Mouse (Mus musculus) frontal cortex, postnatal 36 days (tissue): Measurements from ENCODE around the gene Ndufaf7.

Experiments used
- DNase-seq, 2 experiments: peaks; one replicate each; pipeline ENCODE4 v3.0.0; 2022; ENCODE audit warnings: low spot score in 2 of 2

Ndufaf7 gene

DNA sequence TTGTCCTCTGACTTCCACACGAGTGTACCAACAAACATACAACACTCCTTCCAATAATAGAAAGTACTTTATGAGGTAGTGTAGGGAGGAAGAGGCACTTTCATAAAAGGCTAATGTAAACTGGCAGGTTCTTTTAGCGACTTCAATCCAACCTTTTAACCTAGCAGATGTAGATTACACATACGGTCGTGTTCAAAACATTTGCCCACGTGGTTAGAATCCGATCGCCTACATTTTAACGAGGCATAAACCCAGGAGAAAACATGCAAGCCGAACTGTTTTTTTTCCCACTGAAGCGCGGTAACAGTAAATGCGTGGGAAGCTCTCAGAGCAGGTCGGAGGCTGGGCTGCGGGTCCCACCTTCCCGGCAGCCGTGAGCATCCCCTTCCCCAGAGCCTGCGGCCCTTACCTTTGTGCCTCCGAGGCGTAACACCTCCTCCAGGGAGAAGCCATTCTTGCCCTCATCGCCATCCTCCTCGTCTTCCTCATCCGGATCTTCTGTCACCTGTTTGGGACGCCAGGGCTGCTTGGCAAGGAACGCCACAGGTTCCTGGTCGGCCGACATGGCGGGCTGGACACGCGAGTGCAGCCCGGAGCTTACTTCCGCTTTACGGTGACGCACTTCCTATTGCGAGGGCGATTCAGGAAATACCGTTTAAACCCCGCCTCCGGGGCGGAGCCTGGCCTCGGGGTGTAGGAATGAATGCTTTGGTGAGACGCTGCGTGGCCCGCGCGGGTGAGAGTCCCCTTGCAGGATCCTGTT is at the start of gene Ndufaf7, which contains the start of gene Cebpz:
TSS of gene Ndufaf7 (plus strand) at position 671 of the 763 bp plus-strand sequence.
TSS of gene Cebpz (minus strand) at position 601 of the 763 bp plus-strand sequence.
- DNase-seq: peak; percentile 95 to 98

DNA sequence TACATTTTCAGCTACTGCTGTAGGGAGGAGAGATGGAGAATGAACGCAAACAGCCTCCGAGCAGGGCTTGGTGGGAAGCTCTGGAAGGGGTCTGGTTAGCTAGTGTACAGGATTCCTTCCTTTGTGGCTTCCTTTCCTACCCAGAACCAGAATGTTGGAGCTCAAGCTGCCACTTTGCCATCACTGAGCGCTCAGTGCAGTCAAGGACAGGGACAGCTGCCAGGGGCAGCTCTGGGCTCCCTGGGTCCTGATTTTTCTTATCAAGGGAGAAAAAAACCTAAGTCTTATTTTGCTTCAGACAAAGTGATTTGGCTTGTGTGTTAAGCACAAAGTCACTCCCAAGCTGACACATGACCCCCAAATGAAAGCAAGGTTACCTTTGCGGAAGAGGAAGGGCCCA is 48.4 kb upstream of the Ndufaf7 start:
- no peak for DNase-seq

DNA sequence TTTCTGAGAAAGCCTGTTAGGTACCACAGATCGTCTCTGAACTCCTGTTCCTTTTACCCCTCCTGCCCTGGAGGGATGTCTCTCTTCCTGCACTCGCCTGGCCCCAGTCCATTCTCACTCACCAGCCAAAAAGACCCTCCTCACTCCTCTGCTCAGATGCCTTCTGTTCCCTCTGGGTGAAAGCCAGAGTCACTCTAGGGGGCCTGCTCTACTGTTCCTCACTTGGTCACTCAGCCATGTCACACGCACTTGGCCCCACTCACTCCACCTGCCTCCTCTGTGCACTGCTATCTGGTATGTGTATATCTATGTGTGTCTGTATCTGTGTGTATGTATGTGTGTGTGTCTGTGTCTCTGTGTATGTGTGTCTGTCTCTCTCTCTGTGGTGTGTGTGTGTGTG is 47.8 kb upstream of the Ndufaf7 start:
- DNase-seq: no peak

DNA sequence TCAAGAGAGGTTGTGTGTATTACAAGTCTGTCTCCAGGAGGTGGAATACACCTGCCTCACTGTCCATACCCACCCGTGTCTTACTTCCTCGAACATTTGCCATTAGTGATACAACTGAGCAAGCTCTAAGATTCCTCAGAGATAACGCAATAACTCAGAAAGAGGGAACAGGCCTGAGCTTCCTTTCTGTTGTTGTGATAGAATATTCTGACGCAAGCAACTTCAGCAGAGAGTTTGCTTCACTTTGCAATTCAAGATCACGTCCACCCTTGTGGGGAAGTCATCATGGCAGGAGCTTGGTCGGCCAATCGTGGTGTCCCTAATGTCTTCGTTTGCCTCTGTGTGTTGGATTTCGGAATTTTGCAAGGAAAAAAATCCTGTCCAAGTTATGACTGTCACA is 45.9 kb upstream of the Ndufaf7 start:
- DNase-seq: no peak

DNA sequence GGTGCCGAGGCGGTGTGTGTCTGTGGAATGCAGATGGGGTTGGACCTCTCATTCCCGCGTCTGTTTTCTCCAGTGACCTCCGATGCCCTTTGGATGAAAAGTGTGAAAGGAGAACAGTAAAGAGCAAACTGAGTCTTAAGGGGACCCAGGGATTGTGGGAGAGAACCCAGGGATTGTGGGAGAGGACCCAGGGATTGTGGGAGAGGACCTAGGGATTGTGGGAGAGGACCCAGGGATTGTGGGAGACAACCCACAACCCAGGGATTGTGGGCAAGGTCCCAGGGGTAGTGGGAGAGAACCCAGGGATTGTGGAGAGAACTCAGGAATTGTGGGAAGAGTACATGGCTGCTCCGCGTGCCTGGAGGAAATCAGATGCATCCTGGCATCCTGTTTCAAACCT is 41.9 kb upstream of the Ndufaf7 start:
- no peak for DNase-seq

DNA sequence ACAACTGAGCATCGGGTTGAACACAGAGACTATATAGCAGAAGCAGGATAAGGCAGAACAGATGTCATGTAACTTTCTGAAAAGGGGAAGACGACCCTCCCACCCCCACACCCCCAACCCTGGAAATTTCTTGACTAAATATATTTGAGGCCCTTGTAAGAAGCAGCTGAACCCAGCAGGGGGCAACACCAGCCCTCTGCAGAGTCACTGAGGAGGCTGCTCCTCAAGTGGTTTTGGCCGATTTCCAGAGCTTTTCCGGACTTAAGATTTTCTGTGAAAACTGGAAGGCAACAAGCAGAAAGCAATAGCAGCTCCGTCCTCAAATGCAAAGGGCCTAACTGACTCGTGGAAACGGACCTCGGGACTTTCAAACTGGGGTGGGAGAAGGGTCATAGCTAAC is 41.5 kb upstream of the Ndufaf7 start:
- peak in 1 of 2 experiments; percentile 18 for DNase-seq

DNA sequence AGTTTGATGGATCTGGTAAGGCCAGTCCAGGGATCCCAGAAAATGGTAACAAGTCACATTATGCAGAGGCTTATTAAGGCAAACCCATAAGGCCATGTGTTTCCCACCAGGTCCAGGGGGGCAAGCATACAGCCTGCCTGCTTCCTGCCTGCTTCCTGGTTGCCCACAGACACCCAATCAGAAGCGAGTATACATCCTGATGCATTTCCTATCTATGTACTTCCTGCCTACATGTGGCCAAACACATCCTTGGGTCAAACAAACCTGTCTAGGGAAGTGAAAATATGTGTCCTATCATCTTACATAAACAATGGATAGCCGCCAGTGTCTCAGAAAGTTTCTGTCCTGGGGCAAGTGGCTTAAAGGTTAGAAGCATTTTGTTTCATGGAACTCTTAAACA is 33.8 kb upstream of the Ndufaf7 start:
- no peak for DNase-seq

DNA sequence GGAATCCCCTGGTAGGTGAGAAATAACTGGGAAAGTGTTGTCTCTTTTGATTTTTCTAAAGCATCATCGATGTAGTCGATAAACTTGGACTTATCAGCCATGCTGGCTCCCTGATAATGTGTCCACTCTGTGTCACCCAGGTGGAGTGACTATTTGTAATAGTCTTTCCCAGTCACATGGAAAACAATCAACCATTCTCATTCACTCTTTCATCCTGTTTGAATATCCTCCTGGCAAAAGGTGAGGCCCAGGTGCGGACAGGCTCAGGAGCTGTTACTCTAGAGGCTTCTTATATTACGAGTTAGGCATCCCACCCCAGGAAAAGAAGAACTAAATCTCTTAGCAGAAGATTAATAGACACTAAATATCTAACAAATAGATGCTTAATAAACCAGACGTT is 30.0 kb upstream of the Ndufaf7 start, which contains the start of gene Sult6b1:
TSS of gene Sult6b1 (minus strand) at position 101 of the 400 bp plus-strand sequence.
- DNase-seq: no peak

DNA sequence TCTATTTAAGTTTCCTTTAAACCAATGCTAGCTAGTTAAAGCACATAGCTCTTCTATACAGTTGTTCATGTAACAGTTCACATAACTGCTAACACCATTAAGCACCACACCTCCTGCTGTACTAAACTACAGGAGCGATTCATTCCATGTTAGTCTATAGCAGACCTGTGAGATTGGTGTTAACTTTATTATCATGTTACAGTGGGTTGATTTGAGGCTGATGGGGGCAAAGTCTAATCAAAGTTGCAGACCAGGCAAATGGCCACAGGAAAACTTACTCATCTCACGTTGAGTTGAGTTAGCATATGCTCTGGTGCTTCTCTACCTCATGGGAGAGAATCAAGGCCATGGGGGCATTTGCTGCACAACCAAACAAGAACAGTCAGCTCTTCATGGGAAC is 27.6 kb upstream of the Ndufaf7 start:
- DNase-seq: no peak

DNA sequence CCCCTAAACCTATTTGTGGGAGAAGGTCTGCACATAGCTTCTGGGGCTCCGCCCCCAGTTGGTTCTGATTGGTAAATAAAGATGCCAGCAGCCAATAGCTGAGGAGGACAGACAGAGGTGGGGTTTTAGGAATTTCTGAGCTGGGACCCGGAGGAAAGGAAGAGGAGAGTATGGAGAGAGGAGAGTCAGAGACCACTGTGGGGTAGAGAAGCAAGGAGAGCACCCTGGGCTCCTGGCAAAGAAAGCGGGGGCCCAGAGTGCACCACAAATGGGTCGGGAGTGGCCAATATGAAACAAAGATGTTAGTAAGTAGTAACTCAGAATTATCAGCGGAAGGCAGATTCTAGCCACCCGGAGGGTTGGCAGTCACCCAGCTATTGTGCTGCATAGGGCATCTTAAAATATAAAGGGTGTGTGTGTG is 24.1 kb upstream of the Ndufaf7 start:
- no peak for DNase-seq

DNA sequence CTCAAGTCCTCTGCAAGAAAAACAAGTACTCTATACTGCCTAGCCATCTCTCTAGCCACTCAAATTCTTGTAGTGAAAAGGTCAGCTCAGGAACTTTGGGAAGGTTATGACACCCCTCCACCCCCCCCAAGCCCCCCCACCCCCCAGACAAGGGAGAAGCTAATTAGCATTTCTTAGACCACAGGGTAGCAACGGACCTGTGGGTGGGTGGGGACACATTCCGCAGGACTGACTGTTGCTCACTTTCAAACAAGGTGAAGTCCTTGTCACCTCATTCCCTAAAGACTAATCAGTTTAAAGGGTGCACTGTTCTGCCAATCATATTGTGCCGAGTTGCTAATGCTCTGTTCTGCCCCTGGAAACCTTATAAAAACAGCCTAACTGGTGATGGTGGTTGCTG is 23.0 kb upstream of the Ndufaf7 start:
- DNase-seq: no peak

DNA sequence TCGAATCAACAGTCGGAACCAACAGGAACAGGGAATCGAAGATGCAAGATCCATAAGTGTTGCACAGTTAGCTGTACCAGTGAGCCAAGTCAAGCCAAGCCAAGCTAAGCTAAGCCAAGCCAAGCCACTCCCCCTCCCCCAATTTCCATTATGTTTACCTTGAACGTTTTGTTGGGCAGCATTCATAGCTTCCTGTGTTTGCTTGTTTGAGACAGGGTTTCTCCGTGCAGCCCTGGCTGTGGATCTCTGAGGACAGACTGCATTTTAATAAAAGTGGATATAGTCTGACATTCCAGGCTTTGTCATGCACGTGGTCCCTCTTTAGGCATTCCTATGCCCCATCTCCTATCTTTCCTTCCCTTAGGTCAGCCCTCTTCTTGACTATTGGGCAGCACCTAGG is 21.2 kb upstream of the Ndufaf7 start:
- DNase-seq: no peak

DNA sequence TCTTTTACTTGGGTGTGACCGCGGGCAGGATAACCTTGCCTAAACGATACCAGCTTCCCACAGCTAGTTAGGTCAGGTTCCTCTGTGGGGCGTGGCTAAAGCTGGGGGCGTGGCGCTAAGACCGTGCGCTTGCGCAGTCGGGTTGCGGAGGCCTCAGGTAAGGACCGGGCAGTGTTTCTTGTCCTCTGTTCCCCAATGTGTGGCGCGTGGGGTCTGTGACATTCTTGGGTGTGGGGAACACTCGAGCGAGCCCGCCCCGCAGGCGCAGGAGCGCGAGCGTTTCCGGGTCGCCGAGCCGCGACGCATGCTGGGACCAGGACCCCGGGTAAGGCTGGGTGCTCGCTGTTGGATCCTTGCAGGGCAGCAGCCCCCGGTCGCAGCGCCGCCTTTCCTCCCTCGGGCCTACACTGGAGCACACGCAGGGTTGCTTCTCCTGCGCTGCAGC is 20.5 kb upstream of the Ndufaf7 start, which contains the start of gene Cebpzos:
TSS of gene Cebpzos (plus strand) at position 132 of the 445 bp plus-strand sequence.
- DNase-seq: peak; percentile 89 to 90

DNA sequence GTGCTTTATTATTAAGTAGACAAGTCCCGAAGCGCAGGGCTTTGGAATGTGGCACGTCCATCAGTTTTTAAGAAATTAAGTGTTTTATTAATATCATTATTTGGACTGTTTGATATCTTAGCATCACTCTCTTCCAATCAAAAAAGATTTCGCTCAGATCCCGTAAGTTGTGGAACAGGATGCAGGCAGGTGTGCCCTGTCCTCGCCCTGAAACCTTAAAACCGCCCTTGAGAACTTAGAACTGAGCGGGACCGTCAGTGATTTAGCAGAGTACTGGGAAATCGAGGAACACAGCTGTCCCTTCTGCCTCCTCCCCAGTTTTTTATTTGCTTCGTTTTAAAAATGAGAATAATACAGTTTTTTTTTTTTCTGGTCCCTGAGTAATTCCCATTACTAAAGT is 20.0 kb upstream of the Ndufaf7 start:
- DNase-seq: no peak

DNA sequence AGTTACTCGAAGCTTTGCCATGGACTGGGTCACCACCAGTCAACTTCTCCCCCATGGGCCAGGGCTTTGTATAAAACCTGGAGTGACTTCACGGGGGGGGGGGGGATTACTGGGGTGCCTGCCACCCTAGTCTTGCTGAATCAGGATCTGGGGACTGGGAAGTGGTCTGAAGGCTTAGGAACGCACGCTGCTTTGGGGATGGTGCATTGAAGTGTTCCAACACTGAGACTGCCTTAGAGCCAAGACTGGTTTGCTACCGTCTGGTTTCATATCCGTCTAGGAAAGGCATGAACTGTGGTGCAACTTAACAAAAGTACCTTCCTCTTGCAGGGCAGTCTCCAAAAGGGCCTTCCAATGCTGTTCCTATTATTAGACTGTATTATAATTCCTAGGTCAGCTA is 19.2 kb upstream of the Ndufaf7 start:
- no peak for DNase-seq

DNA sequence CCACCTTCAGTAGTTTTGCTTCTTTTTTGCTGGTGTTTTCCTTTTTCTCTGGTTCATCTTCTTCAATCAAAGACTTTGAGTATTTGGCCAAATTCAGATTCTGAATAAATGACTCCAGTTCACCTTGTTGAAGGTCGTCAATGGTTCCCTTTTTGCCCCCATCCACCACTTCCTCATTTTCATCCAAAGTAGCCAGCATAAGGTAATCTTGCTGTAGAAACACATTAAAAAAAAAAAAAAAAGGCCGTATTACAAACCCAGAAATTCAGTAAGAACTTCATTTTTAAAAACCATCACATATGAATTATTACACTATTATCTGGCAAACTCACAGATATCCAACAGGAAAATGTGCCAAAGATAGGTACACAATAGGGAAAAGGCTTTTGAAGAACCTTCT is 1.1 kb upstream of the Ndufaf7 start:
- no peak for DNase-seq

DNA sequence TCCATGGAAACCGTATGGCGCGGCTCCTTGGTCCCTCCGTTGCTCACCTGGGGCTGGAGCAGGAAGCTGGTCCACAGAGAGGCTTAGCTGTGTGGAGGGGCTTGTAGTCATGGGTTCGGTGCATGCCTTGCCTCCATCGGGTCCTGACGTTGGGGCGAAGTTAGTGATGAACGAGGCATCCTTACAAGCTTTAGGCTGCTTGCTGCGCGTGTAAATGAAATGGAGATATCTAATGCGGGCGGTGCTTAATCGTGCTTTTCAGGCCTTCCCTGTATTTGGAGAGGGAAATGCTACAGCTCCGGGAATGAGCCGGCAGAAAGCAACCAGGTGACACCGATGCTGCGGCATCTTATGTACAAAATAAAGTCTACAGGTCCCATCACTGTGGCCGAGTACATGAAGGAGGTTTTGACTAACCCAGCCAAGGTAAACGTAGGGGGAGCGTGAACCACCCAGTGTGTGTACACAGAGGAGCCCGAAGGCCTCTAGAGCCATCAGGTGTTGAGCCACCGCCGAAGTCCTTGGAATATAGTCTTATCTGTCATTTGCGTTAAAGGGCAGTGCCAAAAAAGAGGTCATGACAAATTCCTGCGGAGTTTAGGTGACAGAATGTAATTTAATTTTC is 405 bp downstream of the Ndufaf7 start:
- no peak for DNase-seq

DNA sequence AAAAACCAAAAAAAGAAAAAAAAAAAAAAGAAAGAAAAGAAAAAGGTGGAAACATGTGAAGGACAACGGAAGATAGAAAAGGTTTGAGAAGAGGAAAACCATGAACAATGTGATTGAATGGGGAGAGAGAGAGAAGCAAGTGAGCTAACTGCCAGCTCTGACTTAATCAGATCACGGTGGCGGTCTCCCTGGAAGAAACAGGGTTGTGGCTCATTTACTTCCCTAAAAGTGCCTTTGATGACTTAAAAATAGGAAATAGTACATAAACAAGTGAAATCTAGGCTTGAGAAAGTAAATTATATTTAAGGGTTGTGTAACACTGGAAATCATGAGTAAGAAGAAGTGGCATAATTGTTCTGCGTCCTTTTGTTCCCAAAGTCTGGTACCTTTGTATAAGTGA is 2.0 kb downstream of the Ndufaf7 start:
- DNase-seq: no peak

DNA sequence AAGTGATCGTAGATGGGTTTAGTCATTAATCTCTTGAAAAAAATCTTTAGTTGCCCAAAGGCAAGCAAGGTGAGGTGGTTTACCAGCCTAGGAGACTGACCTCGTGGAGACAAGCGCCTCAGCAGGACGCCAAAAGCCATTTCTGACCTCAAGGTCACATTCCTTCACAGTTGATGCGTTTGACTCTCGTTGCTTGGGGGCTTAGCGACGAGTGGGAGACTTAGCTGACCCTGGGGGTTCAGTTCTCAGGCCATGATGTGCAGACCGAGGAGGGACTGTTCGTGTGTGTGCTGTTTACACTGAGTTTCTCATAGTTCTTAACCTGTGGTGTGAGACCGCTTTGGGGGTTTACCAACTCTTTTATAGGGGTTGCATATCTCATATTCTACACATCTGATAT is 5.6 kb downstream of the Ndufaf7 start:
- no peak for DNase-seq

DNA sequence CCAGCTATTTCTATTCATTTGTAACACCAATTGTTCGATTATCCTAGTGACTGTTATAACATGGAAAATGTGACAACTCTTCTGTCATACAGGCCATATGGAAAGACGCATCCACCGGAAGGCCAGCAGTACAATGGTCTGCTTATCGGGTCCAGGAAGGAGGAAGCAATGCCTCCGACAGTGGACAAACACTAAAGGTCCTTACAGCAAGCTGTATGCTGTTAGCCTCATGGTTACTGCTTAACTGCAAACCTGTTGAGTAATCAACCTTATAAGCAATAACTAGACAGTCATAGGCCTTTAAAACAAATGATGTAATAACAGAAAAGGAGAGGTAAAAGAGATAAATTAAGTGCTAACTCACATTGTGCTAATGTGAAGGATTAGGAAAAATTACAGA is 14.3 kb downstream of the Ndufaf7 start:
- no peak for DNase-seq

DNA sequence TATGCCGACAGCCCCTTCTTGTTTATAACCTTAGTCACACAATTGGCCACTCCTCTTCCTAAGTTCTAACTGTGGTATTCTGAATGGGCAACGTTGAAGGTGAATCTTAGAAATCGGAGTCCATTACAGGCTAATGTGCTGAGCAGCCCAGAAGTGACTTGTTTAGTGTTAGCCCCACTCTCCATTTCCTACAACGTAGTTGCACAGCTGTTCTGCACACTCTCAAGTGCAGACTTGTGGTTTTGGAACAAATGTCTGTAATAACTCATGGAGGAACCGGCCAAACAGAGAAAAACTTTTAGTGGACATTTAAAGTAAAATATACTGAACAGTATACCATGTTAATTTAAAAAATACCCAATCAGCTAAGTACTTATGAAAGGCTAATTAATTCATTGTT is 15.1 kb downstream of the Ndufaf7 start:
- DNase-seq: no peak

DNA sequence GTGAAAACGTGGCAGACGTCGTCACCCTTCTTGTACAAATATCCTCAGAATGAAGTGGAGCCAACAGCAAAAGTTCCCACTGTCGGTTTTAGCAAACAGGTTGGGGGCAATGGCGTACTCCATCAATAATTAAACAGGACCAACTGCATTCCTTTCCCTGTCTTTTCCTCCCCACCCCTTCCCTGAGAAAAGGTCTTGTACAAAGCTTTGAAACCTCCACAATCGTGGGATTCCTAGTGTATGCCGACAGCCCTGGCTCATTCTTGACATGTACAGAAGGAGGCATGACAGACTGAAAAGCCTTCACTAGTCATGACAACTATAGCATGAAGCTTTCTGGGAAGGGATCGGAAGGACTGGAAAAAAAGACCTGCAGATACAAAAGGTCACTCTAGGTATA is 16.3 kb downstream of the Ndufaf7 start:
- no peak for DNase-seq

DNA sequence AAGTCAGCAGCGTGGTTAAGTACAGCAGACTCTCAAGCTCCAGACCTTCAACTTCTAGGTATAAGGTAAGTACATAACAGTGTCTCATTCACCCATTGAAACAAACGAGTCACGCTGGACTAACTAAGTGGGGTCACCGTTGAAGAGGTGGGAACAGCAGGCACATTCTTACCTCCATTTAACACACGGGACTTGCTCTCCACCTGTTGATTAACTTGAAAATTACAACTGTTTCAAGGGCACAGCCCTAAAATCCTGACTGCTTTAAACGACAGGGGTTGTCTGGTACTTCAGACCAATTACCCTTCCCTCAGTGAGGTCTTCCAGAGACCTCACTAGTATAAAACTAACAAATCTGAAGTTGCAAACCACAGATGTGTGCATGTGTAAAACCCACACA is 22.5 kb downstream of the Ndufaf7 start:
- DNase-seq: no peak
